Mouse (Mus musculus): ENCODE data around the gene Rarres2. TPM values are rescaled to one million over a fixed set of nuclear protein-coding genes. Genes with fewer than 3 reads are reported as not detected.

The Rarres2 gene
- polyA plus RNA-seq, 1 experiment, result 45.5 TPM

DNA sequence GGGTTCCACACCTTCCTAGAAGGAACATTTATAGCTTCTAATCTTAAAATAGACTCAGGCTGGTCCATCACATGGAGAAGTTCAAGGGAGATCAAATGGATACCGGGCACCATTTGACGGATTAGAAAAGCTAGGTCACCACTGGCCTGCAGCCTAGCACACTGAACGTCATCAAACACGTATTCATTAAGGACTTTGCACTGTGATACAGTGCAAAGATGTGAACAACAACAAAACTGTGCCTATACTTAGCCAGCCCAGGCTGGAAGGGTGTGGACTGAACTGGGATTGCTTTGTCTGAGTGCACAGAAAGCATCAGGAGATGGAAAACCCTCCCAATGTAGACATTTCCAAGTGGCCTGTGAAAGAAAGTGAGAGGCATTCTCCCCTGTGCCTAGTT is 18.8 kb downstream of the Rarres2 start:
- no peaks in the 10 kb centered on the region; the same call in 1 of the 2 replicates for H3K4me1 ChIP-seq (ENCODE audit: control insufficient read depth, insufficient read depth, insufficient read length)
- H3K27ac ChIP-seq (ENCODE audit: insufficient read depth, low read length), result peak overlapping the region; percentile 88
- H3K27me3 ChIP-seq (ENCODE audit: control insufficient read depth, insufficient read depth, low read length), result no peaks in the 10 kb centered on the region
- H3K4me3 ChIP-seq (ENCODE audit: extremely low read depth, insufficient read depth, insufficient read length), result no peak overlapping the region
- 99% methylated on average over 4 of the region's 4 CpGs for WGBS
- DNase-seq (ENCODE audit: low read depth in 1 of 2, low spot score in 2 of 2), result no peak
- TF ChIP-seq POLR2A (IDR thresholded peaks at IDR 0.05; ENCODE audit: low read depth, low read length), result no peak
- TF ChIP-seq CTCF (IDR thresholded peaks at IDR 0.05; ENCODE audit: extremely low read depth, insufficient read depth, insufficient read length, insufficient replicate concordance), result no peak
- H3K36me3 ChIP-seq (ENCODE audit: control insufficient read depth, insufficient read depth, low read length), result no peaks in the 10 kb centered on the region; the same call in 1 of the 2 replicates

DNA sequence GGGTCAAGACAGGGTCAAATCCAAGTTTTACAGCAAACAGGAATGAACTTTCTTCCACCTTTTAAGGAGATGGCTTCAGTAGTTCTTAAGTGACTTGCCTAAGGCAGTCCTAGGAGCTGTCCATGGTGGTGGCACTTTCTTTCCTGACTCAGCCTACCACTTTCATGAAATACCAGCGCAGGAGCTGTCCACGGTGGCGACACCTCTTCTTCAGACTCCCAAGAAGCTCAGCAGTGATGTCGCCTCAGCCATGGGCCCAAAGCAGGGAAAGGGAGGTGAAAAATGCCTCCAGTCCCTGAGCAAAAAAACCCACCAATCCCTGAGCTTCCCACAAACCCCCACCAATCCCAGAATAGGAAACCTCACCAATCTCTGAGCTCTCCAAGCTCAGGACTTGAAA is 19.7 kb downstream of the Rarres2 start:
- no peak for DNase-seq (ENCODE audit: low read depth in 1 of 2, low spot score in 2 of 2)
- no peaks in the 10 kb centered on the region for H3K27me3 ChIP-seq (ENCODE audit: control insufficient read depth, insufficient read depth, low read length)
- 72% methylated on average over 4 of the region's 4 CpGs for WGBS
- H3K36me3 ChIP-seq (ENCODE audit: control insufficient read depth, insufficient read depth, low read length), result no peaks in the 10 kb centered on the region; the same call in 1 of the 2 replicates
- no peaks in the 10 kb centered on the region; the same call in 1 of the 2 replicates for H3K4me1 ChIP-seq (ENCODE audit: control insufficient read depth, insufficient read depth, insufficient read length)
- no peak overlapping the region for H3K27ac ChIP-seq (ENCODE audit: insufficient read depth, low read length)
- H3K4me3 ChIP-seq (ENCODE audit: extremely low read depth, insufficient read depth, insufficient read length), result no peak overlapping the region
- no peak for TF ChIP-seq CTCF (IDR thresholded peaks at IDR 0.05; ENCODE audit: extremely low read depth, insufficient read depth, insufficient read length, insufficient replicate concordance)
- no peak for TF ChIP-seq POLR2A (IDR thresholded peaks at IDR 0.05; ENCODE audit: low read depth, low read length)

DNA sequence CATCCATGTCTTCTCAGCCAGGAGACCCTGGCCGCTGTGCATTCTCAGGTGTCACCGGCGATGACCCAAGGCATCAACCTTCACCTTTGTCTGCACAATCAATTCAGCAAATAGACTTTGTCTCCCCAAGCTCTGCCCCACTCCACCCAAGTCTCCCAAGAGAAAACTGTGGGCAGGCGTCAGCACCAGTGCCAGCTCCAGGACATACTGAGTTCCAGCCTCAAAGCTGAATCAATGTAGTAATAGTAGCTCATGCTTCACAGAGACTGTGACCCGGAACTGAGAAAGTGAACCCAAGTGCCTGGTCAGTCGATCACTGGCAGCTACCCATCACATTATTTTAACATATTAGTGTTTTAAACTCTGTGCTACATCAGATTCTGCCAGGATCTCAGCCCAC is 24.3 kb downstream of the Rarres2 start:
- no peaks in the 10 kb centered on the region for H3K4me1 ChIP-seq (ENCODE audit: control insufficient read depth, insufficient read depth, insufficient read length)
- H3K27ac ChIP-seq (ENCODE audit: insufficient read depth, low read length), result no peak overlapping the region
- no peak for DNase-seq (ENCODE audit: low read depth in 1 of 2, low spot score in 2 of 2)
- no peaks in the 10 kb centered on the region for H3K27me3 ChIP-seq (ENCODE audit: control insufficient read depth, insufficient read depth, low read length)
- no peaks in the 10 kb centered on the region for H3K36me3 ChIP-seq (ENCODE audit: control insufficient read depth, insufficient read depth, low read length)
- WGBS, result 90% methylated on average over 6 of the region's 6 CpGs
- H3K4me3 ChIP-seq (ENCODE audit: extremely low read depth, insufficient read depth, insufficient read length), result no peak overlapping the region
- TF ChIP-seq CTCF (IDR thresholded peaks at IDR 0.05; ENCODE audit: extremely low read depth, insufficient read depth, insufficient read length, insufficient replicate concordance) (no peak), POLR2A (IDR thresholded peaks at IDR 0.05; ENCODE audit: low read depth, low read length) (no peak)

DNA sequence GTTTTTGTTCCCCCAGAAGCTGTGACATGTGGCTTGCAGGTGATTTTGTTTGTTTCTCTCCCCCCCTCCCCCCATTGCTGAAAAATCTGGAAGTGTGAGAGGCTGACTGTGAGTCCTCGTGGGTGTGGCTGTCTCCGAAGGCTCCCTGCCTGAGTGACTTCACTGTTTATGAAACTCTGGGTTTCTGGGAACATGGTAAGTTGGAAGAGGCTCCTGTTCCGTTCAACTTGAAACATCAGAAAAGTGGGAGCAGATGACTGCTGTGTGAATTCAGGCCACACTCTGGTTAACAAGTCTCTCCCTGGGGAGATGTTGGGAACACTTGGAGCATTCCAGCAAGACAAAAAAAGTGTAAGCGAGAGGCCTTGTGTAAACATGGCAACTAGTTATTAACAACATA is 25.7 kb downstream of the Rarres2 start:
- H3K36me3 ChIP-seq (ENCODE audit: control insufficient read depth, insufficient read depth, low read length), result no peaks in the 10 kb centered on the region
- H3K4me1 ChIP-seq (ENCODE audit: control insufficient read depth, insufficient read depth, insufficient read length), result no peaks in the 10 kb centered on the region
- no peak overlapping the region for H3K27ac ChIP-seq (ENCODE audit: insufficient read depth, low read length)
- no peak for DNase-seq (ENCODE audit: low read depth in 1 of 2, low spot score in 2 of 2)
- no peak for TF ChIP-seq CTCF (IDR thresholded peaks at IDR 0.05; ENCODE audit: extremely low read depth, insufficient read depth, insufficient read length, insufficient replicate concordance)
- no peak for TF ChIP-seq POLR2A (IDR thresholded peaks at IDR 0.05; ENCODE audit: low read depth, low read length)
- no peaks in the 10 kb centered on the region for H3K27me3 ChIP-seq (ENCODE audit: control insufficient read depth, insufficient read depth, low read length)
- H3K4me3 ChIP-seq (ENCODE audit: extremely low read depth, insufficient read depth, insufficient read length), result no peak overlapping the region
- 79% methylated on average over 4 of the region's 4 CpGs for WGBS

DNA sequence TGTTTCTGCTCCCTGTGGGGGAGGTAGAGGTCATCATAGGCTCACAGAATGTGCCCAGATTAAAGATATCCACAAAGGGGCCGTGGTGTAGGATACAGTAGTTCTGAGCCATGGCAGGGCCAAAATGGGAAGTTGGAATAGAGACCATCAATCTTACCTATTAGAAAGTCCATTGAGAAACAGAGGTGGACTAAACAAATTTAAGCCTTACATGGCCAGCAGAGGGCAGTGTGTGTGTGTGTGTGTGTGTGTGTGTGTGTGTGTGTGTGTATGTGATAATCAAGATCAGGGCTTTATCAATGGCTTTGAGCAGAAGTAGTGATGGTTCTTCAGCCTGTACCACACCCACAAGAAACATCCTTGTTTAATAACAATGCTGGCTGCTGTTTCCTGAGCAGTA is 26.3 kb downstream of the Rarres2 start:
- TF ChIP-seq CTCF (IDR thresholded peaks at IDR 0.05; ENCODE audit: extremely low read depth, insufficient read depth, insufficient read length, insufficient replicate concordance), result peak; percentile 39; the same call in 1 of the 2 replicates
- no peak for TF ChIP-seq POLR2A (IDR thresholded peaks at IDR 0.05; ENCODE audit: low read depth, low read length)
- no peaks in the 10 kb centered on the region for H3K4me1 ChIP-seq (ENCODE audit: control insufficient read depth, insufficient read depth, insufficient read length)
- no peak overlapping the region for H3K27ac ChIP-seq (ENCODE audit: insufficient read depth, low read length)
- no peaks in the 10 kb centered on the region for H3K36me3 ChIP-seq (ENCODE audit: control insufficient read depth, insufficient read depth, low read length)
- no peak overlapping the region for H3K4me3 ChIP-seq (ENCODE audit: extremely low read depth, insufficient read depth, insufficient read length)
- H3K27me3 ChIP-seq (ENCODE audit: control insufficient read depth, insufficient read depth, low read length), result no peaks in the 10 kb centered on the region
- no peak for DNase-seq (ENCODE audit: low read depth in 1 of 2, low spot score in 2 of 2)
- WGBS, result 13% methylated on average over 1 of the region's 1 CpGs

DNA sequence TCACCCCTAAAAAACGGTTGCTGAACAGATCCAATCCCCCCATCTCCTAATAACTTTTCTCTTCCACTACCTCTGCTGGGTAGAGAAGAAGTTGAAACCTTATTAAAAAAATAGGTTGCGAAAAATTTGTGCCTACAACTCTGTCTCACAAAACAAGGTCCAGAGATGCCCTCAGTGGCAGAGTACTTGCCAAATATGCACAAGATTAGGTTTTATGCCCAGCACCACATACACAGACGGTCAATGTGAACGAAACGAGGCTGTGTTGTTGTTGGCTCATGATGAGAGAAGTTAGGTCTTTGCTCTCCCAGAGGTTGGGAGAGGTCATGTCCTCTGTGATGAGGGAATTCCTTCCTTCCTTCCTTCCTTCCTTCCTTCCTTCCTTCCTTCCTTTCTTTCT is 27.3 kb downstream of the Rarres2 start:
- DNase-seq (ENCODE audit: low read depth in 1 of 2, low spot score in 2 of 2), result no peak
- H3K27me3 ChIP-seq (ENCODE audit: control insufficient read depth, insufficient read depth, low read length), result no peaks in the 10 kb centered on the region
- no peaks in the 10 kb centered on the region for H3K36me3 ChIP-seq (ENCODE audit: control insufficient read depth, insufficient read depth, low read length)
- H3K4me1 ChIP-seq (ENCODE audit: control insufficient read depth, insufficient read depth, insufficient read length), result no peaks in the 10 kb centered on the region
- no peak overlapping the region for H3K4me3 ChIP-seq (ENCODE audit: extremely low read depth, insufficient read depth, insufficient read length)
- no peak overlapping the region for H3K27ac ChIP-seq (ENCODE audit: insufficient read depth, low read length)
- no peak for TF ChIP-seq POLR2A (IDR thresholded peaks at IDR 0.05; ENCODE audit: low read depth, low read length)
- TF ChIP-seq CTCF (IDR thresholded peaks at IDR 0.05; ENCODE audit: extremely low read depth, insufficient read depth, insufficient read length, insufficient replicate concordance), result no peak
- WGBS, result 81% methylated on average over 5 of the region's 5 CpGs

DNA sequence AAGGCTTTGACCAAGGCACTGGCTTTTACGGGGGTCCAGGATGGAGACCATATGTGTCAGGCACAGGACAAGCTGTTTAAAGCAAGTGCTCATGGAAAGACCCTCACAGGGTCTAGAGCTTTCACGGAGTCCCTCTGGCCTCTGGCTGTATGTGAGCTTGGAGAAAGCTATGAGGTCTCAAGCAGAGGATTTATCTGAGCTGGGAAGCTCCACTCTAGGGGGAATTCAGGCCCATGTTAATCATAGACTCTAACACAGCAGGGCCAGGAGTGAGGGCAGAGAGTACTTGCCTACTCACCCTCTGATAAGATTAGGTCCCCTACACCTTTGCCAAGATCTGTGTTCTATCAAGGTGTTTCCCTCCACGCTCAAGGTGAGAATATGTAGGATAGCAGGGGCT is 30.0 kb downstream of the Rarres2 start:
- TF ChIP-seq POLR2A (IDR thresholded peaks at IDR 0.05; ENCODE audit: low read depth, low read length) (no peak), CTCF (IDR thresholded peaks at IDR 0.05; ENCODE audit: extremely low read depth, insufficient read depth, insufficient read length, insufficient replicate concordance) (no peak)
- no peak overlapping the region for H3K27ac ChIP-seq (ENCODE audit: insufficient read depth, low read length)
- H3K4me3 ChIP-seq (ENCODE audit: extremely low read depth, insufficient read depth, insufficient read length), result no peak overlapping the region
- no peaks in the 10 kb centered on the region for H3K27me3 ChIP-seq (ENCODE audit: control insufficient read depth, insufficient read depth, low read length)
- no peak for DNase-seq (ENCODE audit: low read depth in 1 of 2, low spot score in 2 of 2)
- H3K4me1 ChIP-seq (ENCODE audit: control insufficient read depth, insufficient read depth, insufficient read length), result no peaks in the 10 kb centered on the region
- WGBS, result 91% methylated on average over 3 of the region's 3 CpGs
- H3K36me3 ChIP-seq (ENCODE audit: control insufficient read depth, insufficient read depth, low read length), result no peaks in the 10 kb centered on the region
